Comparison of ENCODE assay signal across 13 mouse cellular contexts in genomic region chr2:90070065-90070464, GRCm38 (mm10).
"Had no signal": no experiment of that assay in that cellular context is flagged by ENCODE, and none has a peak within 500 bp of the region (broad histone marks: within the 10 kb centered on the region; RNA-seq: fewer than 3 reads in every experiment).

No protein-coding gene starts in this region.

- DNase-seq: liver, postnatal 0 days; lung, adult 2 months; lung, postnatal 4 days; midbrain, embryonic 14.5 days; retina, postnatal 1 day; right cerebral cortex, postnatal 25 days; right cerebral cortex, postnatal 4 days; spleen, adult 18-20 months; thymus, adult 18-20 months; thymus, postnatal 14 days; thymus, postnatal 36 days had no signal

- ATAC-seq: liver, postnatal 0 days; lung, postnatal 0 days; midbrain, embryonic 16.5 days had no signal
